Mouse (Mus musculus) kidney, adult 2 months (tissue): ENCODE measurements around the gene Rps16. TPM values are rescaled to one million over a fixed set of nuclear protein-coding genes. Genes with fewer than 3 reads are reported as not detected.
A peak's percentile ranks its signal among the peaks of the same experiment; 100 is the strongest.

Source experiments
- DNase-seq: peaks from one replicate; pipeline ENCODE4 v3.0.0; 2021
- H3K27ac ChIP-seq: fragments of 200-500 bp; 2 replicates; pipeline ENCODE4 v1.5.1; 2012; ENCODE audit warnings: low read depth, low read length, control low read depth, inconsistent platforms; ENCODE audit not compliant: insufficient read depth
- H3K27me3 ChIP-seq: fragments of 200-500 bp; replicated peaks from 2 replicates; pipeline ENCODE4 v1.6.1; 2012; ENCODE audit warnings: mild to moderate bottlenecking, moderate library complexity, low read length, inconsistent platforms; ENCODE audit not compliant: control insufficient read depth, insufficient read depth
- H3K36me3 ChIP-seq: fragments of 200-500 bp; 2 replicates; pipeline ENCODE4 v1.6.1; 2012; ENCODE audit warnings: mild to moderate bottlenecking, moderate library complexity, low read length, inconsistent platforms; ENCODE audit not compliant: control insufficient read depth, insufficient read depth
- H3K4me1 ChIP-seq: fragments of 200-500 bp; 2 replicates; pipeline ENCODE4 v1.6.1; 2011; ENCODE audit warnings: low read length; ENCODE audit not compliant: control insufficient read depth, insufficient read depth
- H3K4me3 ChIP-seq: fragments of 200-500 bp; 2 replicates; pipeline ENCODE4 v1.5.1; 2011; ENCODE audit warnings: mild to moderate bottlenecking, low read depth, low read length, control low read depth; ENCODE audit not compliant: insufficient read depth
- CTCF ChIP-seq: fragments of 200-500 bp; conservative IDR thresholded peaks from 2 replicates; pipeline ENCODE4 v1.5.1; 2011; ENCODE audit warnings: low read depth, mild to moderate bottlenecking, control low read depth, low read length, moderate library complexity, mixed read lengths; ENCODE audit not compliant: insufficient read depth, insufficient read length
- POLR2A ChIP-seq: fragments of 200-500 bp; IDR thresholded peaks from one replicate; pipeline ENCODE4 v1.6.1; 2011; ENCODE audit warnings: low read depth, low read length, control low read depth
- WGBS: fragments of 180-500 bp; shearing (Covaris S2); methylation state at CpG from one replicate; pipeline ENCODE4 v1.1.7; 2018; 5-methylcytosine and 5-hydroxymethylcytosine counted together
- polyA plus RNA-seq: library from polyadenylated mRNA; depleted of rRNA; stranded (reverse); fragments of >200 nt; gene quantifications from 2 replicates; pipeline ENCODE4 v1.2.3, GENCODE M21; 2012

Gene Rps16
- polyA plus RNA-seq, 1 experiment: 951 TPM

DNA sequence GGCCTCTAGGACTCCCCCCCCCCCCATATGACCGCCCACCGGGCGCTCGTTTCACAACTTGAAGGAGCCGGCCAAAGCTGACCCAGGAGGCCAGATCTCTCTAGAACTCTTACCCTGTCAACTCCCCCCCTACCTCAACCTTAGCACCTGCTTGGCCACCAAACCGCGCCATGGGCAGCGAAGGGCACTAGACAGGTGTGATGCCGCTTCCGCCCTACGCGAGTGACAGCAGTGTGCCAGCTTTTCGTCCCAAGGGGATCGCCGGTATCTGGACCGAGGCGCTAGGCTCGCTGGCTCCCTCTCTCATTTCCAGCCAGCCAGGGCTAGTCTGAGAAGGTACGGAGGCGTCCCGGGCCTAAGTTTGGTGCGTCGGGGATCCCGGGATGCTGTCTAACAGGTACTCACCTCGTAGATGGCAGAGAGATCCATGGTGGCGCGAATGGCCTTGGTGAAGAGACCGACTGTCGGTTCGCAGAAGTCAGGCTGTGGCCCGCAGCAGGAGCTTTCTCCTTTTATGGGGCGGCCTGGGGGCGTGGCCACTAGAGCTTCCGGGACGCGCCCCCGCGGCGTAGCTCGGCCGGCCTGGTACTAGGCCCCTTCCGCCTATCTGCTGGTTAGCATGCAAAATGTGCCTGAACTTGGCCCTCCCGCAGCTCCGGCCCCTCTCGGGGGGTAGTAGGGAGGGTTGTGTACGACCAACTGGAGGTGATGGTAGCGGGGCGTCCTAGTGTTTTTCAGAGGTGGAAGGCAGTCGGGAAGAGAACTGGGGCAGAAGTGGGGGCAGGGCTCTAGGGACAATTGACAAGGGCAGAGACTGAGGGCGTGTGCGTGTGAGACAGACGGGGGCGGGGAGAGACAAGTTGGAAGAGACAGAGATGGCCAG, 28.6 kb downstream of the Rps16 start:
- Histone ChIP-seq H3K4me3 (peak overlapping the region; percentile 85), H3K36me3 (peaks cover 8% of the 10 kb centered on the region), H3K4me1 (peaks cover 31% of the 10 kb centered on the region), H3K27ac (peak overlapping the region; percentile 98), H3K27me3 (no peaks in the 10 kb centered on the region)
- peak; percentile 97 for DNase-seq
- under 1% methylated on average over 52 of the region's 53 CpGs for WGBS
- no peak for TF ChIP-seq CTCF
- TF ChIP-seq POLR2A: peak; percentile 99

GRCm38 (mm10) chr7:28380237-28381016, 30.0 kb downstream of the Rps16 start, which contains the start of gene Zfp36:
Zfp36 (minus strand) TSS chr7:28380253.
- Histone ChIP-seq H3K4me1 (peaks cover 31% of the 10 kb centered on the region), H3K36me3 (peaks cover 8% of the 10 kb centered on the region), H3K27me3 (no peaks in the 10 kb centered on the region), H3K4me3 (peak within 1 kb of the TSS; percentile 85), H3K27ac (peak within 1 kb of the TSS; percentile 99)
- TF ChIP-seq CTCF (no peak), POLR2A (no peak)
- 48% methylated on average over 17 of the region's 17 CpGs for WGBS
- DNase-seq: no peak

GRCm38 (mm10) chr7:28381017-28381790, 30.8 kb downstream of the Rps16 start:
- H3K4me1 ChIP-seq: peaks cover 30% of the 10 kb centered on the region
- peak overlapping the region; percentile 99 for H3K27ac ChIP-seq
- DNase-seq: peak; percentile 87
- peak overlapping the region; percentile 43 for H3K4me3 ChIP-seq
- WGBS: 9% methylated on average over 30 of the region's 30 CpGs
- TF ChIP-seq CTCF (no peak), POLR2A (no peak)
- H3K36me3 ChIP-seq: peaks cover 8% of the 10 kb centered on the region
- no peaks in the 10 kb centered on the region for H3K27me3 ChIP-seq

GRCm38 (mm10) chr7:28381938-28382337, 31.5 kb downstream of the Rps16 start:
- Histone ChIP-seq H3K4me1 (peaks cover 33% of the 10 kb centered on the region), H3K27ac (peak overlapping the region; percentile 99), H3K36me3 (peaks cover 8% of the 10 kb centered on the region), H3K4me3 (peak overlapping the region; percentile 43), H3K27me3 (no peaks in the 10 kb centered on the region)
- 1% methylated on average over 20 of the region's 20 CpGs for WGBS
- no peak for TF ChIP-seq POLR2A
- no peak for TF ChIP-seq CTCF
- DNase-seq: peak; percentile 95

- TF ChIP-seq POLR2A (no peak), CTCF (no peak)
- no peak for DNase-seq
- Histone ChIP-seq H3K4me1 (peaks cover 30% of the 10 kb centered on the region), H3K27ac (peak overlapping the region; percentile 89), H3K36me3 (peaks cover 5% of the 10 kb centered on the region), H3K27me3 (no peaks in the 10 kb centered on the region), H3K4me3 (peak overlapping the region; percentile 3; the same call in 1 of the 2 replicates)
- WGBS: 15% methylated on average over 10 of the region's 12 CpGs
Observed at GRCm38 (mm10) chr7:28382347-28382951, 32.0 kb downstream of the Rps16 start.

DNA sequence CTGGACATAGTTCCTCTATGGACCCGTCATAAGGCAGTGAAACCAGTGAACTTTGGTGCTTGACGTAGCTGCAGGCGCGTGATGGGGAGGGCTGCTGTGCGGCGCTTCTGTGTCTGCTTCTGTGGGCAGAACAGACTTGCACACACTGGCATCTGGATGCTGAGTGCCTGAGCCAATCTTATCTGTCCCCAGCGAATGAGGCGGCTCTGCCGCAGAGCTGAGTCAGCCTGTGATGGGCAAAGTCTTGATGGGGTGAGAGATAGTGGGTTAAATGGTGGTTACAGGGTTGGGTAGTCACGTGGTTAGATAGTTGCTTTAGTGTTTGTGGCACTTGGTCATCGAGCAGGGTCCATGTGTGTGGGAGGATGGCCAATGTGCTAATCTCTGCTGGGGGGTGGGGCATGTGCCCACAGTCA, 32.5 kb downstream of the Rps16 start:
- Histone ChIP-seq H3K27ac (peak overlapping the region; percentile 89), H3K4me3 (no peak overlapping the region), H3K36me3 (no peaks in the 10 kb centered on the region; the same call in 1 of the 2 replicates), H3K4me1 (peaks cover 30% of the 10 kb centered on the region), H3K27me3 (no peaks in the 10 kb centered on the region)
- TF ChIP-seq CTCF: no peak
- TF ChIP-seq POLR2A: peak; percentile 34
- DNase-seq: peak; percentile 80
- 24% methylated on average over 11 of the region's 11 CpGs for WGBS
